Mouse (Mus musculus): ENCODE measurements around the gene Mrpl4.

The Mrpl4 gene

GRCm38 (mm10) chr9:21002627-21003551 lies at the start of gene Mrpl4:
Mrpl4 (plus strand) TSS chr9:21002738.
- peak; percentile 87 for DNase-seq (ENCODE audit: low spot score)

- no peak for DNase-seq (ENCODE audit: low spot score)
Observed at GRCm38 (mm10) chr9:20956989-20957388, 45.5 kb upstream of the Mrpl4 start.

- no peak for DNase-seq (ENCODE audit: low spot score)
Observed at GRCm38 (mm10) chr9:20959430-20959938, 43.1 kb upstream of the Mrpl4 start, which contains the start of gene Dnmt1. Dnmt1 (minus strand) TSS chr9:20959888.

GRCm38 (mm10) chr9:20961557-20961956 lies 41.0 kb upstream of the Mrpl4 start:
- no peak for DNase-seq (ENCODE audit: low spot score)

- no peak for DNase-seq (ENCODE audit: low spot score)
Observed at GRCm38 (mm10) chr9:20965606-20966005, 36.9 kb upstream of the Mrpl4 start.

GRCm38 (mm10) chr9:20966008-20966407 lies 36.5 kb upstream of the Mrpl4 start:
- no peak for DNase-seq (ENCODE audit: low spot score)

- no peak for DNase-seq (ENCODE audit: low spot score)
Observed at GRCm38 (mm10) chr9:20966747-20967146, 35.8 kb upstream of the Mrpl4 start.

GRCm38 (mm10) chr9:20971751-20972140 lies 30.8 kb upstream of the Mrpl4 start:
- no peak for DNase-seq (ENCODE audit: low spot score)

GRCm38 (mm10) chr9:20972141-20972992 lies 30.2 kb upstream of the Mrpl4 start:
- peak; percentile 65 for DNase-seq (ENCODE audit: low spot score)

GRCm38 (mm10) chr9:20973001-20973681 lies 29.4 kb upstream of the Mrpl4 start:
- no peak for DNase-seq (ENCODE audit: low spot score)

GRCm38 (mm10) chr9:20973682-20974075 lies 28.9 kb upstream of the Mrpl4 start:
- no peak for DNase-seq (ENCODE audit: low spot score)

GRCm38 (mm10) chr9:20975431-20976215 lies 26.9 kb upstream of the Mrpl4 start:
- DNase-seq (ENCODE audit: low spot score): no peak

- DNase-seq (ENCODE audit: low spot score): peak; percentile 59
Observed at GRCm38 (mm10) chr9:20976216-20976960, 26.1 kb upstream of the Mrpl4 start, which contains the start of gene S1pr2. S1pr2 (minus strand) TSS chr9:20976781.

GRCm38 (mm10) chr9:20976961-20977689 lies 25.4 kb upstream of the Mrpl4 start:
- DNase-seq (ENCODE audit: low spot score): no peak

- no peak for DNase-seq (ENCODE audit: low spot score)
Observed at GRCm38 (mm10) chr9:20978409-20979095, 24.0 kb upstream of the Mrpl4 start.

- DNase-seq (ENCODE audit: low spot score): no peak
Observed at GRCm38 (mm10) chr9:20979181-20979580, 23.4 kb upstream of the Mrpl4 start.

- no peak for DNase-seq (ENCODE audit: low spot score)
Observed at GRCm38 (mm10) chr9:20979769-20980168, 22.8 kb upstream of the Mrpl4 start.

GRCm38 (mm10) chr9:20982171-20982570 lies 20.4 kb upstream of the Mrpl4 start:
- DNase-seq (ENCODE audit: low spot score): no peak

- DNase-seq (ENCODE audit: low spot score): no peak
Observed at GRCm38 (mm10) chr9:20983169-20983568, 19.4 kb upstream of the Mrpl4 start.
